ENCODE assay signal across 10 mouse cellular contexts in genomic region chr4:46591833-46592520, GRCm38 (mm10). TPM values are rescaled to one million over a fixed set of nuclear protein-coding genes. Genes with fewer than 3 reads are reported as not detected.
DNase-seq lines count a peak whose midpoint lies in the region; ATAC-seq lines count a peak whose summit lies in the region.
"Had no signal": no experiment of that assay in that cellular context is flagged by ENCODE, and none has a peak within 500 bp of the region (broad histone marks: within the 10 kb centered on the region; RNA-seq: fewer than 3 reads in every experiment).

No protein-coding gene starts in this region.

- peak; percentile 19 to 58 for DNase-seq in adrenal gland, adult (ENCODE audit: inconsistent age in 2 of 2, low spot score in 1 of 2)
- no peak for DNase-seq in adrenal gland, postnatal 25 days
- no peak for DNase-seq in kidney, adult 18-20 months
- peak; percentile 32 to 57 for DNase-seq in cerebellum, postnatal 25 days
- DNase-seq in embryo, embryonic 9.5 days (ENCODE audit: extremely low spot score), result no peak

- WGBS in kidney, embryonic 14.5 days, result 90% methylated on average over 9 of the region's 9 CpGs
- 83% methylated on average over 9 of the region's 9 CpGs for WGBS in heart, embryonic 11.5 days (ENCODE audit: insufficient replicate concordance)

- no peaks in the 10 kb centered on the region for H3K4me1 ChIP-seq in kidney, embryonic 14.5 days (ENCODE audit: control insufficient read depth, insufficient read depth, low read length)
- H3K4me1 ChIP-seq in heart, embryonic 11.5 days (ENCODE audit: control insufficient read depth, insufficient read depth, low read length), result peaks cover 3% of the 10 kb centered on the region
- H3K4me1 ChIP-seq: limb, embryonic 15.5 days had no signal

- no peak overlapping the region for H3K27ac ChIP-seq in kidney, embryonic 14.5 days (ENCODE audit: low read depth, low read length)
- no peak overlapping the region for H3K27ac ChIP-seq in heart, embryonic 11.5 days (ENCODE audit: low read depth, low read length)
- H3K27ac ChIP-seq: heart, embryonic 15.5 days; limb, embryonic 15.5 days had no signal

- no peaks in the 10 kb centered on the region for H3K9me3 ChIP-seq in kidney, embryonic 14.5 days (ENCODE audit: control insufficient read depth, low read length)
- H3K9me3 ChIP-seq in heart, embryonic 11.5 days (replicated peaks; ENCODE audit: control insufficient read depth, low read length), result no peaks in the 10 kb centered on the region
- H3K9me3 ChIP-seq: heart, embryonic 15.5 days; limb, embryonic 15.5 days had no signal

- no peak overlapping the region for H3K4me2 ChIP-seq in kidney, embryonic 14.5 days (replicated peaks; ENCODE audit: low read depth, low read length)
- no peak overlapping the region for H3K4me2 ChIP-seq in heart, embryonic 11.5 days
- H3K4me2 ChIP-seq: heart, embryonic 15.5 days; limb, embryonic 15.5 days had no signal

- H3K27me3 ChIP-seq in kidney, embryonic 14.5 days (ENCODE audit: control insufficient read depth, insufficient read depth, low read length), result no peaks in the 10 kb centered on the region
- peaks cover 4% of the 10 kb centered on the region; the same call in 1 of the 2 replicates for H3K27me3 ChIP-seq in heart, embryonic 11.5 days (ENCODE audit: control insufficient read depth, insufficient read depth, low read length)
- H3K27me3 ChIP-seq: limb, embryonic 15.5 days had no signal

- H3K4me3 ChIP-seq in kidney, embryonic 14.5 days (ENCODE audit: low read length), result no peak overlapping the region
- no peak overlapping the region for H3K4me3 ChIP-seq in heart, embryonic 11.5 days (ENCODE audit: low read depth, low read length)
- H3K4me3 ChIP-seq: heart, embryonic 15.5 days; limb, embryonic 15.5 days had no signal

- H3K9ac ChIP-seq in kidney, embryonic 14.5 days (ENCODE audit: low read depth, low read length), result no peak overlapping the region
- H3K9ac ChIP-seq in heart, embryonic 11.5 days (ENCODE audit: low read depth, low read length), result no peak overlapping the region
- H3K9ac ChIP-seq: heart, embryonic 15.5 days; limb, embryonic 15.5 days had no signal

- 0 out of 2 replicates have a peak, but pooled peaks have one; percentile 40 for ATAC-seq in kidney, embryonic 14.5 days (ENCODE audit: low FRiP score, low TSS enrichment)
- ATAC-seq in megakaryocyte-erythroid progenitor cell, adult 5-6 weeks (replicated peaks; ENCODE audit: low FRiP score, low TSS enrichment, poor library complexity, severe bottlenecking), result peak; percentile 43; the same call in 1 of the 2 replicates
- ATAC-seq in heart, embryonic 11.5 days (replicated peaks; ENCODE audit: insufficient number of reproducible peaks, low FRiP score, low TSS enrichment), result no peak

- no peaks in the 10 kb centered on the region for H3K36me3 ChIP-seq in kidney, embryonic 14.5 days (ENCODE audit: control insufficient read depth, insufficient read depth, low read length)
- H3K36me3 ChIP-seq in heart, embryonic 11.5 days (ENCODE audit: control insufficient read depth, insufficient read depth, low read length), result no peaks in the 10 kb centered on the region
- H3K36me3 ChIP-seq: heart, embryonic 15.5 days; limb, embryonic 15.5 days had no signal

RNA-seq across cellular contexts. Expression of gene Coro2a, which starts 10.0 kb away (rescaled TPM):
- 2.4 and 3.5 TPM in 2 replicates for total RNA-seq in adrenal gland, postnatal 25 days (2021)
- polyA plus RNA-seq in kidney, embryonic 14.5 days (2014; fragmentation: Nextera tagmentation; extraction: Ambion mirVana), result 3.2 and 6.8 TPM in 2 replicates
- total RNA-seq in megakaryocyte-erythroid progenitor cell, adult 5-6 weeks (2014; fragmentation: Nextera tagmentation), result 9.8 and 18.9 TPM in 2 replicates
- 1.6 and 7.3 TPM in 2 replicates for total RNA-seq in megakaryocyte-erythroid progenitor cell, adult 5-6 weeks (2017)
- 0.50 and 0.56 TPM in 2 replicates for polyA plus RNA-seq in heart, embryonic 11.5 days (2014; fragmentation: Nextera tagmentation; extraction: Ambion mirVana)

RNA-seq across cellular contexts. Expression of gene Trim14, which starts 56.0 kb away (rescaled TPM):
- total RNA-seq in adrenal gland, postnatal 25 days (2021), result 3.3 and 5.1 TPM in 2 replicates
- polyA plus RNA-seq in kidney, embryonic 14.5 days (2014; fragmentation: Nextera tagmentation; extraction: Ambion mirVana), result 1.4 and 1.8 TPM in 2 replicates
- total RNA-seq in megakaryocyte-erythroid progenitor cell, adult 5-6 weeks (2014; fragmentation: Nextera tagmentation), result 8.5 and 13.1 TPM in 2 replicates
- total RNA-seq in megakaryocyte-erythroid progenitor cell, adult 5-6 weeks (2017), result 7.3 and 8.1 TPM in 2 replicates
- 0.49 and 1.8 TPM in 2 replicates for polyA plus RNA-seq in heart, embryonic 11.5 days (2014; fragmentation: Nextera tagmentation; extraction: Ambion mirVana)

RNA-seq across cellular contexts. Expression of gene Tbc1d2, which starts 58.0 kb away (rescaled TPM):
- 2.1 and 2.9 TPM in 2 replicates for total RNA-seq in adrenal gland, postnatal 25 days (2021)
- polyA plus RNA-seq in kidney, embryonic 14.5 days (2014; fragmentation: Nextera tagmentation; extraction: Ambion mirVana), result 2.1 and 2.6 TPM in 2 replicates
- total RNA-seq in megakaryocyte-erythroid progenitor cell, adult 5-6 weeks (2014; fragmentation: Nextera tagmentation), result 0.26 and 0.64 TPM in 2 replicates
- 0.80 and 0.88 TPM in 2 replicates for total RNA-seq in megakaryocyte-erythroid progenitor cell, adult 5-6 weeks (2017)
- polyA plus RNA-seq in heart, embryonic 11.5 days (2014; fragmentation: Nextera tagmentation; extraction: Ambion mirVana), result 0.11 and 0.30 TPM in 2 replicates

Comparison
In these comparisons a context has a peak if more than half of its experiments do, and no peak if none do; other contexts are left out.
1. DNase-seq: peak in adrenal gland, adult (2 of 2) and cerebellum, postnatal 25 days (2 of 2); none in adrenal gland, postnatal 25 days (single experiment), kidney, adult 18-20 months (single experiment) and embryo, embryonic 9.5 days (single experiment).